Mouse (Mus musculus) cerebellum, adult 18-20 months (tissue): ENCODE measurements around the gene Adi1.

Experiments
- DNase-seq, 2 experiments: peaks; one replicate each; pipeline ENCODE4 v3.0.0; 2021

The Adi1 gene

GRCm38 (mm10) chr12:28675121-28675924 lies at the start of gene Adi1:
Adi1 (plus strand) TSS chr12:28675231.
- DNase-seq = peak; percentile 86 to 88

- no peak for DNase-seq
Measured at GRCm38 (mm10) chr12:28625407-28625806, 49.6 kb upstream of the Adi1 start.

- no peak for DNase-seq
Measured at GRCm38 (mm10) chr12:28627092-28627491, 47.9 kb upstream of the Adi1 start.

GRCm38 (mm10) chr12:28628436-28628835 lies 46.6 kb upstream of the Adi1 start:
- DNase-seq = no peak

- no peak for DNase-seq
Measured at GRCm38 (mm10) chr12:28635058-28635534, 39.9 kb upstream of the Adi1 start.

GRCm38 (mm10) chr12:28635535-28636476 lies 39.2 kb upstream of the Adi1 start, which contains the start of gene Rps7:
Rps7 (minus strand) TSS chr12:28635953.
- DNase-seq = peak; percentile 91 to 92

- no peak for DNase-seq
Measured at GRCm38 (mm10) chr12:28636543-28636942, 38.5 kb upstream of the Adi1 start.

- no peak for DNase-seq
Measured at GRCm38 (mm10) chr12:28638778-28639177, 36.3 kb upstream of the Adi1 start.

- DNase-seq = peak; percentile 87 to 92
Measured at GRCm38 (mm10) chr12:28649141-28650110, 25.6 kb upstream of the Adi1 start, which contains the start of gene Rnaseh1. Rnaseh1 (plus strand) TSS chr12:28649602.

- no peak for DNase-seq
Measured at GRCm38 (mm10) chr12:28662628-28663027, 12.4 kb upstream of the Adi1 start.

- DNase-seq = no peak
Measured at GRCm38 (mm10) chr12:28666734-28667133, 8.3 kb upstream of the Adi1 start.

- DNase-seq = no peak
Measured at GRCm38 (mm10) chr12:28667287-28667686, 7.7 kb upstream of the Adi1 start.

- no peak for DNase-seq
Measured at GRCm38 (mm10) chr12:28674038-28674720, 852 bp upstream of the Adi1 start.

GRCm38 (mm10) chr12:28675925-28676209 lies 836 bp downstream of the Adi1 start:
- no peak for DNase-seq

- no peak for DNase-seq
Measured at GRCm38 (mm10) chr12:28684674-28685073, 9.6 kb downstream of the Adi1 start.

- DNase-seq = no peak
Measured at GRCm38 (mm10) chr12:28685771-28686170, 10.7 kb downstream of the Adi1 start.

- no peak for DNase-seq
Measured at GRCm38 (mm10) chr12:28686199-28686879, 11.3 kb downstream of the Adi1 start.

- no peak for DNase-seq
Measured at GRCm38 (mm10) chr12:28688996-28689395, 14.0 kb downstream of the Adi1 start.

- DNase-seq = no peak
Measured at GRCm38 (mm10) chr12:28690730-28691129, 15.7 kb downstream of the Adi1 start.

- no peak for DNase-seq
Measured at GRCm38 (mm10) chr12:28693738-28694137, 18.7 kb downstream of the Adi1 start.

GRCm38 (mm10) chr12:28694231-28694630 lies 19.2 kb downstream of the Adi1 start:
- peak; percentile 19 to 28 for DNase-seq
